Mouse (Mus musculus) spleen, adult 2 months (tissue): Measurements from ENCODE around the gene Retreg1.

Source experiments
- CTCF ChIP-seq: fragments of 200-500 bp; IDR thresholded peaks from 2 replicates; pipeline ENCODE4 v1.5.1; 2011; ENCODE audit warnings: mild to moderate bottlenecking, inconsistent platforms; ENCODE audit not compliant: insufficient read depth, insufficient read length, insufficient replicate concordance; ENCODE audit errors: extremely low read depth
- POLR2A ChIP-seq: fragments of 200-500 bp; IDR thresholded peaks from 2 replicates; pipeline ENCODE4 v1.6.1; 2011; ENCODE audit warnings: low read depth, low read length, inconsistent platforms

DNA sequence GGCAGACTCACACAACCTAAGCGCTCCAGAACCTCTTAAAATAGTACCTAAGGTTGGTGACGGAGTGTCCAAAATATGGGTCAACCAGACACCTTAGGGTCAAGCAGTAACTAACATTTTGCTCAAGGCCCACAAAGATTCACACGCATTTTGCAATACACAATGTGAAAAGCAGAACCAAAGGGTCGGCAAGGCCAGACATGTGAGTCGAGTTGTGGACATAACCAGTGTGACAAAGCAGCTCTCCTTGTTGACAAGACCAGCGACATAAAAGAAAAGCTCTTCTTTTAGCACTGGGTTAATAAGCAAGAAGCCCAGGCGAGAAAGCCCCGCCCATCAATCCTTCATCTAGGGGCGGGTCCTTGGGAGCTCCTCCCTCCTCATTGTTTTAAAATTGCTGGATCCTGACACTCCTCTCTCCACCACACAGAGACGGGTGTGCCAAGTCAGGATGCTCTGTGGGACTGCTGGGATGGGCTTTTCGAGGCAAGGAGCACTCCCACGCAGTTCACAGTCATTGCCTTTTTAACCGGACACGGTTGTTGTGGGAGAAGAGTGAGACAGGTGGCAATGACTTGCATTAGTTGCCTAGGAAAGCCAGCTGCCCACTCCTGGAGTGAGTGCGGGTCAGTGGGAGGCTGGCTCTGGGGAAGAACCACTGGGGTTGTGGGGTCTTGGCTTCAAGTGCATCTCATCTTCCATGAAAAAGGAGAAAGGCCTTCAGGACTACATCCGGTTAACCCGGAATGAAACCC, 7.9 kb upstream of the Retreg1 start:
- TF ChIP-seq CTCF, result no peak
- TF ChIP-seq POLR2A, result no peak
